Mouse (Mus musculus): ENCODE data around the gene Gabpb2.
"Not testable (repeated sequence)": the region's sequence is repeated elsewhere in the genome, so short reads cannot be mapped to it uniquely, and the experiment has no call there.

Gabpb2 gene

DNA sequence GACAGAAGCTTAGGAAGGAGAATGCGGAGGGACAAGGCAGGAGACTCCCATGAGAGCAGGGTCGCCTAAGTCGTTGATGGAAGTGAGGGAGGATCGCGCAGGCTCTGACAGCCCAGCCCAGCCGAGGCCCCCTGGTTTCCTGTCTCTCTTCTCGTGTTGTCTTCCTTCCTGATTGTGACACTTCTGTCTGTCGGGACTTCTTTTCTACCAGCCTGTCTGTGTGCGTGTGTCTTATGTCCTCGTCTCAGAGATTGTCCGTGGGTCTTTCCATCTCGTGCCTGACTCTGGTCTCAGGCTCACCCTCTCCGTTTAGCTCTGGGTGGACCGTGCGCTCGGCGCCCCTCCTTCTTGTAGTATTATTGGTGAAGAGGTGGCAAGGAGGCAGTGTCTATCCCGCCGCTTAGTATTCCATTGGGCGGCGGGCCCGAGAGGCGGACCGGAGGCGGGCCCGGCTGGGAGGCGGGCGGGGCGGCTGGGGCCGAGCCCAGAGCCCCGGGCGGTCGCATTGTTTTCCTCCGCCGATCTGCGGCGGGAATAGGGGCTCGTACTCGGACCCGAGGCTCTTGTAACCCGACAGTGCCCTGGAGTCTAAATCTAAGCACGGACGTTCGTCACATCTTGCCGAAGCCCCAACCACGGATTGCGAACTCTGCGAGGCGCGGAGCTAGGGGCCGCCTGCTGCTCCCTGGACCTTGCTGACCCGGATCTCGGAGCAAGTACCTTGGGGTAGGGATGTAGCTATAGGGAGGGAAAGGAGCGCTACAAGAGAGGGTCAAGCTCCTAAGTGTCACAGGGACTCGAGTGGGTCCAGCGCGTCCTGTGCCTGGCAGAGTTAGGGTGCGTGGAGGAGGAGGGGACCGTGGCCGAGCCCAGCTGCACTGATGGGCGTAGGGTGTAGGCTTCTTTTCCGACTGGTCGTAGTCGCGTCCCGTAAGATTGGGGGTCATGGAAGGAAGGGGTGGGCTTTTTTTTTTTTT lies 57.4 kb downstream of the Gabpb2 start, which contains the start of gene Sema6c:
Gene Sema6c, plus strand, starts transcription at position 471 of the 977 bp plus-strand sequence.
- peak; percentile 93 for DNase-seq (ENCODE audit: low read depth)

GRCm38 (mm10) chr3:95159511-95159986 lies 58.2 kb downstream of the Gabpb2 start:
- DNase-seq (ENCODE audit: low read depth): no peak

- peak; percentile 85 for DNase-seq (ENCODE audit: low read depth)
Measured at GRCm38 (mm10) chr3:95153874-95154273, 63.8 kb downstream of the Gabpb2 start.

DNA sequence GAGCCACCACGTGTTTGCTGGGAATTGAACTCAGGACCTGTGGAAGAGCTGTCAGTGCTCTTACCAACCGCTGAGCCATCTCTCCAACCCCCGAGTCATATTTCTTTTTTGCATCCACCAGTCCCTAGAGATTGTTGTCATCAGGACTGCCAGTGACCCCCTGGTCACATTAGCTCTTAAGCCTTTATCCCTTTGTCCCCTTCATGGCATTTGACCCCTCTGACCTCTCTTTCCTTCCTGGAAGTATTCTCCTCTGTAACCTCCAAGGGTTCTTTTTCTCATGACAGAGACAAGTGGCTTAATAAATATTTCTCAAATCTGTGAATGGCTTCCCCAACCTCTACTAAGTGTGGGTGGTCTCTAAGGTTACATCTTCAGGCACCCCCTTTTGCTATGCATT lies 69.8 kb downstream of the Gabpb2 start:
- DNase-seq (ENCODE audit: low read depth): no peak

DNA sequence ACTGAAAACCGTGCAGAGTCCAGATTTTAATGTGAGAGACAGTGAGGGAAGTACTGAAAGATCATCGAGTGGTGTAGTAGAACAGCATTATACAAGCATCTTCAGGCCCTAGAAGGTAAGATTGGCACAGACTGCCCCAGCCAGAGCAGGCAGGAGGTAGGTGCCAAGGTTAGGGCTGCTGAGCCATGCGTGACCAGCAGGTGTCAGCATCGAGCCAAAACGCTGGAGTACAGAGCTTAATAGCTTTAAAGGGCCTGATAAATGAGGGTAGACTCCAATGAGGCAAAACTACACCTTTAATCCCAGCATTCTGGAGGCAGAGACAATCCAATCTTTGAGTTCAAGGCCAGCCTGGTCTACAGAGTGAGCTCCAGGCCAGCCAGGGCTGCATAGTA lies 75.1 kb downstream of the Gabpb2 start:
- peak; percentile 96 for DNase-seq (ENCODE audit: low read depth)

GRCm38 (mm10) chr3:95141952-95142616 lies 75.6 kb downstream of the Gabpb2 start, which contains the start of gene Tnfaip8l2:
TSS of gene Tnfaip8l2 (minus strand) at chr3:95142360.
- DNase-seq (ENCODE audit: low read depth): peak; percentile 84

DNA sequence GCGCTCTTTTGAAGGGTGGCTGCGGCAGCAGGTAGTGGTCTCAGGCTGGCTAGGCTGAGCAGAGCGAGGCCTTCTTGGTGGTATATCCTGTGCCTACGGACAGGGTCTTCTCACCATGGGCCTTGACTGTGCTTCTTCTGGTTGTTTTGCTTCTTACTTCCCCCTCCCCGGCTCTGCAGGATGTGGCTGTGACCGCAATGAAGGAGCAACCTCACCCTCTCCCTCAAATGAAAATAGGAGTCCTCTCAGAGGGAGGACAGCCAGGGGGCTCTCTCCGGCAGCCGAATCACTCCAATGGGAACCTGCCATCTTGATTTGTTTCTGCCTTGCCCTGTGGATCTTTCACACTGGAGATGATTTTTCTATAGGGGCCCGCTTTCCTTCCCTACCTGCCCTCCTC lies 76.2 kb downstream of the Gabpb2 start:
- DNase-seq (ENCODE audit: low read depth): peak; percentile 86

- DNase-seq (ENCODE audit: low read depth): no peak
Measured at GRCm38 (mm10) chr3:95140795-95141194, 76.9 kb downstream of the Gabpb2 start.

- DNase-seq (ENCODE audit: low read depth): peak; percentile 24
Measured at GRCm38 (mm10) chr3:95140289-95140595, 77.5 kb downstream of the Gabpb2 start.

DNA sequence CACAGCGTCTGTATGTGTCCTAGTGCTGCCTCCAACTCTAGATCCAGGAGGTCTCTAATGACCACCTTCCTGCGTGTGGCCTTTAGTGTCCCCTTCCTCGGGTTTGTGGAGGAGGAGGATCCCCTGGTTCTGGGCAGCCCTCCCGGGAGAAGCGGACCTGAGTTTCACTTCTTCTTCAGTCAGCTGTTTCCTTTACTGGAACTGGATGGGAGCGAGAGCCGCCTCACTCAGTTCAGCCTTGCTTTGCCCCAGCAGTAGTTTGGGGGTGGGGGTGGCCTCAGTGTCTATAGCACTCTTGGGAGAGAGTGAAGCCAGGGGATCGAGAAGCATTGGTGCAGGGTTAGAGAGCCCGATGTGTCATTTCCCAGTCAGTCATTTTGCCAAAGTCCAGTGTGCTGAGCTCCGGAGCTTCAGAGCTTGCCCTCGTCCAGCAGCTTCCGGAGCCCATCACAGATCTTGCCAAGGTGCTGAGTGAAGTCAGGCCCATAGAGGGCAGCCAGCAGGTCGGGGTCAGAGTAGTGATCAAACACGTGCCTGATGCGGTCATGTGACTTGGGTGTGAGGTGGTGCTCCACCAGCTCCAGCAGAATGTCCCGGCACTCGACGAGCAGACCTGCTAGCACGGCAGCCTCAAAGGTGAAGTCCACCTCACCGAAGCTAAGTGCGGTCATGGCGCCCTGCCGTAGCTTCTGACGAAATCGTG lies 78.0 kb downstream of the Gabpb2 start:
- DNase-seq (ENCODE audit: low read depth): peak; percentile 16

- DNase-seq (ENCODE audit: low read depth): no peak
Measured at GRCm38 (mm10) chr3:95136336-95136735, 81.4 kb downstream of the Gabpb2 start.

GRCm38 (mm10) chr3:95135433-95136052 lies 82.2 kb downstream of the Gabpb2 start:
- peak; percentile 88 for DNase-seq (ENCODE audit: low read depth)

- peak; percentile 67 for DNase-seq (ENCODE audit: low read depth)
Measured at GRCm38 (mm10) chr3:95135023-95135422, 82.7 kb downstream of the Gabpb2 start.

GRCm38 (mm10) chr3:95134133-95134532 lies 83.6 kb downstream of the Gabpb2 start:
- not testable (repeated sequence) for DNase-seq (ENCODE audit: low read depth)

GRCm38 (mm10) chr3:95133680-95134101 lies 84.0 kb downstream of the Gabpb2 start, which contains the start of the genes Scnm1 and Lysmd1:
TSS of gene Scnm1 (minus strand) at chr3:95134011.
TSS of gene Lysmd1 (plus strand) at chr3:95134088.
- peak; percentile 96 for DNase-seq (ENCODE audit: low read depth)

DNA sequence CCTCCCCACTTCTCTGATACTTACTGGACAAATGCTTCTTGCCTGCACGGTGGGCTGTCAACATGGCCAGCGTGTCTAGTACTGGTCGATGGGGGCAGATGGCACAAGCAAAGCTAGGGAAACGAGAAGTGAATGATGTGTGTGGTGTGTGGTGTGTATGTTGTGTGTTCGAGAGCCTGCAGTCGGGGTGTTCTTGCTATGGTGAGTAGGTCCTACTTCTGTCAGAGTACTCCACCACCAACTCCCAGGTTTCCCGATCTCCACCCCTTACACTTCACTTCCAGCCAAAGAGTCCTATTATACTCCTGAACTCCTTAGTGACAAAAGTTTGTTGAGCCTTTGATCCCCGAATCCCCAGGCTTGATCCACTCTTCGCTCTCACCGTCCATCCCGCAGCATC lies 84.5 kb downstream of the Gabpb2 start:
- no peak for DNase-seq (ENCODE audit: low read depth)

- DNase-seq (ENCODE audit: low read depth): not testable (repeated sequence)
Measured at GRCm38 (mm10) chr3:95132389-95132788, 85.3 kb downstream of the Gabpb2 start.
